Mouse (Mus musculus) heart, embryonic 14.5 days (tissue): ENCODE data around the gene Pradc1. TPM values are rescaled to one million over a fixed set of nuclear protein-coding genes. Genes with fewer than 3 reads are reported as not detected.
A peak's percentile ranks its signal among the peaks of the same experiment; 100 is the strongest.

Source experiments
- ATAC-seq: fragments of 200-750 bp; cut with Nextera tagmentation; 2 replicates; pipeline ENCODE4 v1.8.0; 2017; ENCODE audit warnings: low read depth, moderate TSS enrichment; ENCODE audit not compliant: insufficient number of reproducible peaks, insufficient read depth, low FRiP score
- H3K27ac ChIP-seq, 2 experiments: fragments of 200-500 bp in 1 of 2; fragments of 300-500 bp in 1 of 2; sonication (generic) in 1 of 2; replicated peaks in 1 of 2; 2 replicates each; pipeline ENCODE4 v1.5.1; 2012 to 2014; ENCODE audit warnings: low read depth in 2 of 2, low read length in 2 of 2, control low read depth in 1 of 2, mild to moderate bottlenecking in 1 of 2, mixed read lengths in 1 of 2; ENCODE audit not compliant: control insufficient read depth in 1 of 2, insufficient read depth in 1 of 2
- H3K27me3 ChIP-seq: fragments of 300-500 bp; sonication (generic); 2 replicates; pipeline ENCODE4 v1.6.1; 2014; ENCODE audit warnings: mild to moderate bottlenecking, low read length, control low read depth; ENCODE audit not compliant: control insufficient read depth, insufficient read depth
- H3K36me3 ChIP-seq: fragments of 300-500 bp; sonication (generic); 2 replicates; pipeline ENCODE4 v1.6.1; 2014; ENCODE audit warnings: mild to moderate bottlenecking, control low read depth, low read length, mixed read lengths; ENCODE audit not compliant: control insufficient read depth, insufficient read depth
- H3K4me1 ChIP-seq, 2 experiments: fragments of 200-500 bp in 1 of 2; fragments of 300-500 bp in 1 of 2; sonication (generic) in 1 of 2; 2 replicates each; pipeline ENCODE4 v1.6.1; 2012 to 2014; ENCODE audit warnings: low read length in 2 of 2, control low read depth in 1 of 2, mixed read lengths in 1 of 2; ENCODE audit not compliant: control insufficient read depth in 2 of 2, insufficient read depth in 2 of 2
- H3K4me2 ChIP-seq: fragments of 300-500 bp; sonication (generic); 2 replicates; pipeline ENCODE4 v1.6.1; 2014; ENCODE audit warnings: mild to moderate bottlenecking, low read length
- H3K4me3 ChIP-seq, 2 experiments: fragments of 200-500 bp in 1 of 2; fragments of 300-500 bp in 1 of 2; sonication (generic) in 1 of 2; 2 replicates each; pipeline ENCODE4 v1.5.1; 2012 to 2014; ENCODE audit warnings: low read length in 2 of 2, mild to moderate bottlenecking in 2 of 2, control low read depth in 1 of 2, low read depth in 1 of 2, moderate library complexity in 1 of 2; ENCODE audit not compliant: control insufficient read depth in 1 of 2, insufficient read depth in 1 of 2
- H3K9ac ChIP-seq: fragments of 300-500 bp; sonication (generic); 2 replicates; pipeline ENCODE4 v1.6.1; 2014; ENCODE audit warnings: mild to moderate bottlenecking, low read length
- H3K9me3 ChIP-seq: fragments of 300-500 bp; sonication (generic); 2 replicates; pipeline ENCODE4 v1.6.1; 2016; ENCODE audit warnings: low read length, control low read depth; ENCODE audit not compliant: control insufficient read depth
- WGBS: fragments of 180-500 bp; shearing (Covaris S2); extraction: QIAGEN DNeasy Blood & Tissue Kit; methylation state at CpG from one replicate; pipeline ENCODE4 v1.1.7; 2014; 5-methylcytosine and 5-hydroxymethylcytosine counted together
- polyA plus RNA-seq: library from polyadenylated mRNA; unstranded; fragments of >200 nt; fragmentation: Nextera tagmentation; extraction: Ambion mirVana; gene quantifications from 2 replicates; pipeline ENCODE4 v1.2.1, GENCODE M21; 2014

The Pradc1 gene
- polyA plus RNA-seq, 1 experiment from 2014 or later, result 26.0 TPM

GRCm38 (mm10) chr6:85472542-85472941 is 20.8 kb upstream of the Pradc1 start:
- Histone ChIP-seq H3K9ac (no peak overlapping the region), H3K4me1 (no peaks in the 10 kb centered on the region), H3K4me2 (no peak overlapping the region), H3K36me3 (peaks cover 21% of the 10 kb centered on the region), H3K9me3 (no peaks in the 10 kb centered on the region), H3K4me3 (no peak overlapping the region), H3K27ac (no peak overlapping the region), H3K27me3 (peaks cover 9% of the 10 kb centered on the region)
- 63% methylated on average over 5 of the region's 5 CpGs for WGBS
- ATAC-seq, result no peak

- Histone ChIP-seq H3K9ac (no peak overlapping the region), H3K27ac (no peak overlapping the region), H3K4me3 (no peak overlapping the region), H3K4me1 (no peaks in the 10 kb centered on the region), H3K27me3 (peaks cover 7% of the 10 kb centered on the region; the same call in 1 of the 2 replicates), H3K9me3 (no peaks in the 10 kb centered on the region), H3K36me3 (peaks cover 27% of the 10 kb centered on the region), H3K4me2 (no peak overlapping the region)
- WGBS, result 41% methylated on average over 8 of the region's 8 CpGs
- ATAC-seq, result no peak
These were observed 20.2 kb upstream of the Pradc1 start for GRCm38 (mm10) chr6:85471962-85472361.

GRCm38 (mm10) chr6:85469660-85470430 is 18.1 kb upstream of the Pradc1 start:
- Histone ChIP-seq H3K4me3 (no peak overlapping the region), H3K4me2 (no peak overlapping the region), H3K27me3 (no peaks in the 10 kb centered on the region), H3K36me3 (peaks cover 48% of the 10 kb centered on the region), H3K9me3 (no peaks in the 10 kb centered on the region), H3K27ac (no peak overlapping the region), H3K4me1 (no peaks in the 10 kb centered on the region), H3K9ac (no peak overlapping the region)
- no peak for ATAC-seq
- 70% methylated on average over 5 of the region's 5 CpGs for WGBS

- no peak overlapping the region for H3K4me2 ChIP-seq
- H3K4me1 ChIP-seq, result no peaks in the 10 kb centered on the region
- H3K27me3 ChIP-seq, result no peaks in the 10 kb centered on the region
- no peak for ATAC-seq
- H3K9ac ChIP-seq, result no peak overlapping the region
- H3K9me3 ChIP-seq, result no peaks in the 10 kb centered on the region
- H3K4me3 ChIP-seq, result no peak overlapping the region
- no peak overlapping the region for H3K27ac ChIP-seq
- peaks cover 93% of the 10 kb centered on the region for H3K36me3 ChIP-seq
These were observed 13.6 kb upstream of the Pradc1 start for GRCm38 (mm10) chr6:85465381-85465780.

- no peak overlapping the region for H3K27ac ChIP-seq
- no peak overlapping the region for H3K4me3 ChIP-seq
- H3K4me2 ChIP-seq, result no peak overlapping the region
- WGBS, result 86% methylated on average over 2 of the region's 2 CpGs
- peaks cover 2 to 8% of the 10 kb centered on the region in 2 experiments; a peak in 3 of 4 replicates for H3K4me1 ChIP-seq
- no peaks in the 10 kb centered on the region for H3K9me3 ChIP-seq
- no peak overlapping the region for H3K9ac ChIP-seq
- no peak for ATAC-seq
- H3K36me3 ChIP-seq, result peaks cover 72% of the 10 kb centered on the region
- H3K27me3 ChIP-seq, result no peaks in the 10 kb centered on the region
These were observed 7.9 kb upstream of the Pradc1 start for GRCm38 (mm10) chr6:85459621-85460020.

- Histone ChIP-seq H3K36me3 (peaks cover 5% of the 10 kb centered on the region; the same call in 1 of the 2 replicates), H3K4me1 (peaks cover 2 to 34% of the 10 kb centered on the region in 2 experiments)
- no peak for ATAC-seq
These were observed 1.0 kb upstream of the Pradc1 start for GRCm38 (mm10) chr6:85452816-85453215.

GRCm38 (mm10) chr6:85452411-85452665 is 568 bp upstream of the Pradc1 start:
- peaks cover 2 to 34% of the 10 kb centered on the region in 2 experiments for H3K4me1 ChIP-seq

More at GRCm38 (mm10) chr6:85452816-85453215, 1.0 kb upstream of the Pradc1 start:
- peak overlapping the region; percentile 80 to 91 for H3K4me3 ChIP-seq
- H3K9ac ChIP-seq, result peak overlapping the region; percentile 91
- H3K27me3 ChIP-seq, result no peaks in the 10 kb centered on the region
- 9% methylated on average over 7 of the region's 7 CpGs for WGBS
- no peaks in the 10 kb centered on the region for H3K9me3 ChIP-seq
- H3K4me2 ChIP-seq, result peak overlapping the region; percentile 72
- H3K27ac ChIP-seq, result peak overlapping the region in 1 of 2 experiments; percentile 94; a peak in 1 of 4 replicates

More at GRCm38 (mm10) chr6:85452411-85452665, 568 bp upstream of the Pradc1 start:
- Histone ChIP-seq H3K4me3 (peak overlapping the region; percentile 80 to 91), H3K4me2 (peak overlapping the region; percentile 72), H3K27me3 (no peaks in the 10 kb centered on the region), H3K36me3 (peaks cover 5% of the 10 kb centered on the region), H3K9ac (peak overlapping the region; percentile 91), H3K9me3 (no peaks in the 10 kb centered on the region), H3K27ac (peak overlapping the region; percentile 74 to 94)
- WGBS, result 0% methylated on average over 15 of the region's 15 CpGs
- ATAC-seq, result no peak
